Mouse (Mus musculus) gastrocnemius, adult 2 months (tissue): ENCODE measurements around the gene Scg5. TPM values are rescaled to one million over a fixed set of nuclear protein-coding genes. Genes with fewer than 3 reads are reported as not detected.

ENCODE experiments used
- DNase-seq: peaks from one replicate; pipeline ENCODE4 v3.0.0; 2022
- H3K27ac ChIP-seq: fragments of 200-600 bp; 2 replicates; pipeline ENCODE4 v1.8.1; 2022; ENCODE audit warnings: mild to moderate bottlenecking
- H3K4me3 ChIP-seq: fragments of 200-600 bp; 2 replicates; pipeline ENCODE4 v1.8.1; 2022; ENCODE audit warnings: mild to moderate bottlenecking, moderate library complexity
- CTCF ChIP-seq: fragments of 200-600 bp; IDR thresholded peaks from 2 replicates; pipeline ENCODE4 v1.8.1; 2022; ENCODE audit warnings: antibody characterized with exemption, mild to moderate bottlenecking, moderate library complexity
- intact Hi-C: fragments of 180-260 bp; cut with DNase I; formaldehyde crosslinking; loops from one replicate; pipeline ENCODE4 v1.15.1; 2025
- total RNA-seq, 2 experiments: library from RNA; stranded (reverse); gene quantifications; 2 replicates each; pipeline ENCODE4 v1.2.3; 2021

The Scg5 gene
- total RNA-seq, 2 experiments from 2014 or later, result not detected

GRCm38 (mm10) chr2:113758311-113759161, 70.4 kb downstream of the Scg5 start, which contains the start of gene Grem1:
Gene Grem1 (minus strand): TSS chr2:113758646.
- no peak within 1 kb of the TSS for H3K27ac ChIP-seq
- H3K4me3 ChIP-seq, result peak within 1 kb of the TSS; percentile 47
- no peak for TF ChIP-seq CTCF
- peak; percentile 13 for DNase-seq
- intact Hi-C loops, result no loop called here

DNA sequence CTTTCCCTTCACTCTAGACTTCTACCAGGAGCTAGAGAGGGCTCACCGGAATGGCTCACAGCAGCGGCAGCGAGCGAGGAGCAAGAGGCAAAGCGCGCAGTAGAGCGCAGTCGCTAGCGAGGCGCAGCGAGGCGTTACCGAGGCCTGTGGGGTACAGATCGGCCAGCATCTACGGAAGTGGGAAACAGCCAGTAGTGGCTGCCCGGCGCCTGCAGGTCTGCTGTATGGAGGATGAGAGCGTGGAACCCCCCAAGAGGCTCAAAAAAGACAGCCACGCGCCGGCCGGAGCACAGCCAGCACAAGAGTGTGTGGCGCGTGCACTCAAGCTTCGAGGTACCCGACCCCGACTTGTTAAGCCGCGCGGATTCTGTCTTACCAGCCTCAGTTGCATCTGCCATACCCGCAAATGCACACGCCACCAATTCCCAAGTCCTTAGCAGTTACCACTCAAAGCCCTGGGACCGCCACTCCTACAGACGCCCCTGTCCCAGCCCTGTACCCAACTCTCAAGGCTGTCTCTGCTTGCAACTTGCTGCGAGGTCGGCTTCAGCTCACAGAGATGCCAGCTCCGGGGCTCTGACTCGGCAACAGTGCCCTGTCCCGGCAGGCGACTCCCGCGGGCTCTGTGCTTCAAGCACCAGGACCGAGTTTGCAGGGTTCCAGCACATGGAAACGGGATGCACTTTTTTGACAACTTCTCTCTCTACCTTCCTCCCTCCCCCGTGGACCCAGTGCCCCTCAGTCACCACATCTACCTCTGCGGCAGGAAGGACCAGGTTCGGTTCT, 71.2 kb downstream of the Scg5 start:
- no peak for TF ChIP-seq CTCF
- peak; percentile 16 for DNase-seq
- Histone ChIP-seq H3K27ac (no peak overlapping the region), H3K4me3 (peak overlapping the region; percentile 26)
- intact Hi-C loops, result no loop called here

DNA sequence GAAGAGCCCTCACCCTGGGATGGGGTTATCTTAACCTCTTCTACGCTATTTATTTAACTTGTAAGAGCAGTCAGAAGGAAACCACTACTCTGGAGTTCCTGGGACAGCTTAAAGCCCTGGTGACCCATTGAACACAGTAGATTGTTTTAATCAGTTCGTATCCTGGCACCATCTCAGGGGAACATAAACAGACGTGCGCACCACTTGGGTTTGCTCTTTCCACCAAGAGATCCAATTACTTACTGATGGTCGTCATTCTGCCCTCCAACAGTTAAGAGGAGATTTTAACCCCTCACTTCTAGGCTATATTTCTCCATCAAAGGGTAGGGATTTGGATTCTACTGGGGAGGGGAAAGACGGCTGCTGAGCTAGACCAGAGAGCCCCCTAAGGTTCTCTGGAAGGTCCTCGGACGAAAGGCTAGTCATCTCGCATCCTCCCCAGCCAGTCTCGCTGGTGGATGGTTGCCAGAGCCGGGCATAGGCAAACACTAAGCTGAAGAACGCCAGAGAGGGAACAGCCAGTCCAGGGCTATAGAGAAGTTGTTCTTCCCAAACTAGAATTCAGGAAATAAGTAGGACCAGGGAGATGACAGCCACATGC, 71.9 kb downstream of the Scg5 start:
- peak; percentile 16 for DNase-seq
- no peak overlapping the region for H3K27ac ChIP-seq
- TF ChIP-seq CTCF, result no peak
- H3K4me3 ChIP-seq, result peak overlapping the region; percentile 26
- intact Hi-C loops, result no loop called here

GRCm38 (mm10) chr2:113749721-113750120, 79.2 kb downstream of the Scg5 start:
- no peak overlapping the region for H3K27ac ChIP-seq
- no peak overlapping the region for H3K4me3 ChIP-seq
- intact Hi-C loops, result no loop called here
- no peak for DNase-seq
- TF ChIP-seq CTCF, result no peak

DNA sequence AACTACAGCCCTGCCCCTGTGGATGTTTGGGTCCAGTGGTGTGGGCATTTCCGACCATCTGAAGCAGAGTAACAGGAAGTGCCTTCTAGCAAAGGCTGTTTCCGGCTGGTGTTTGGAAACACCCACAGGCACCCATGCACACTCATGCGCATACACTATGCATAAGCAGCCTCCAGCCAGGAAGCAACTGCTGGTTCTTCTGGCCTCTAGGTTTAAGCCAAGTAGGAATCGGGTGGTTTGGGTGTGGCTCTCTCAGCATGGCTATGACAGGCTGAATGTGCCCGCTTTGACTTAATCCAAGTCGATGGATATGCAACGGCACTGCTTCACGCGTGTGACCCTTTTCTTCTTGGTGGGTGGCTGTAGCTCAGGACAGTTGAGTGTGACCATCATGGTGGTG, 79.6 kb downstream of the Scg5 start:
- intact Hi-C loops, result no loop called here
- DNase-seq, result no peak
- Histone ChIP-seq H3K27ac (no peak overlapping the region), H3K4me3 (no peak overlapping the region)
- TF ChIP-seq CTCF, result no peak

DNA sequence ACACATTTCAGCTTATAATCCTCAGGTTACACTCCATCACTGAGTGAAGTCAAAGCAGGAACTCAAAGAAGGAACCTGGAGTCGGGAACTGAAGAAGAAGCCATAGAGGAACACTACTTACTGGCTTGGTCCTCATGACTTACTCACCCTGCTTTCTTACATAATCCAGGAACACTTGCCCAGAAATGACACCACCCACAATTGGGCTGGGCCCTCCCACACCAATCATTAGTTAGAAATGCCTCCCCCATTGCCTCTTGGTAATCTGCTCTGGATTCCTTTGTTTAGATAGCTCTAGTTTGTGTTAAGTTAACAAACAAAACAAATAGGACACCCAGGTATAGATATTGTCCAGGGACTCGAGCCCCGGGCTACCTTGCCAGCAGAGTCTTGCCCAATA, 100.3 kb downstream of the Scg5 start:
- intact Hi-C loops, result no loop called here
- H3K27ac ChIP-seq, result no peak overlapping the region
- TF ChIP-seq CTCF, result no peak
- no peak overlapping the region for H3K4me3 ChIP-seq
- no peak for DNase-seq

Other genes starting within 250 kb of the Scg5 start
- gene Grem1, start 70.5 kb downstream of the Scg5 start, total RNA-seq, result not detected
- 1 to 10 TPM in 1 of 2 experiments, under 1 TPM in 1; 0.86 to 1.0 TPM for gene Arhgap11a, start 19.5 kb upstream of the Scg5 start, total RNA-seq
- not detected for gene Gjd2, start 184.5 kb upstream of the Scg5 start, total RNA-seq
- gene Actc1, start 224.4 kb upstream of the Scg5 start, total RNA-seq, result 100 to 1,000 TPM; 143 to 261 TPM